Mouse (Mus musculus): Measurements from ENCODE around the gene Setd3.

DNA sequence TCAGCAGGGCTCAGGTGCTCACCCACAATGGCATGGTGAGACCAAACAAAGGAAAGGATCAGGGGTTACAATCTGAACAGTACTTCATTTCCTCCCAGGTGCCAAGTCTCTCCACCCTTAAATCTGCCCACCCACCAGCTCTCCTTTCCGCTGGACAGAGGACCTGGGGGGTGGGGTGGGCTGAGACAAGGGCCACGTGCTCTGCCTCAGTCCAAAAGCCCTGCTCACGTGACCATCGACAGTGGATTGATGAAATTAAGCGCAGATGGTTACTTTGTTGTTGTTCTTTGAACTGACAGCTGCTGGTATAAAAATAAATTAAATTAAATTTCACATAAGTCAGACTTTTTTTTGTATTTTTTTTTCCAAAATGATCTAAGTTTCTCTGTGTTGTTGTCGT lies 109.6 kb downstream of the Setd3 start:
- TF ChIP-seq EP300 (IDR thresholded peaks at IDR 0.05; ENCODE audit: insufficient read depth, low read depth, low read length) (no peak), CTCF (IDR thresholded peaks at IDR 0.05) (no peak)

Data from heart, adult 2 months (tissue).